Comparison of ENCODE assay signal across 17 mouse cellular contexts in the genomic region with DNA sequence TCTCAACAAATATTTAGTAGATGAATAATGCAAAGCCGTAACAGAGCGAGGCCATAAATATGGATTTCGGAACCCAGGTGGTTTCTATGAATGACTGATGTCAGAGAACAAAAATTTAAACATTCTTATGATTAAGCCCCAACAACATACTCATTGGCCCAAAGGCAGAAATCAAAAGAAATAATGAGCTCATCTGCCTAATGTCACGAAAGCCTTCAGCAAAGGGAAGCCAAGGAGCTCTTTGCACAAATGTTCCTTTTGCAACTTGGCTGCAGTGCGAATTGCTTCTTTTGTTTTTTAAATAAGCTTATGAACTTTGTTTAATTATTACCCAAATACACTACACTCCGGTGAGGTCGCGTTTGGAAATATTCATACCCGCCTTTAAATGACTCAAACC.
"Had no signal": no experiment of that assay in that cellular context is flagged by ENCODE, and none has a peak within 500 bp of the region (broad histone marks: within the 10 kb centered on the region; RNA-seq: fewer than 3 reads in every experiment).

No protein-coding gene starts in this region.

- H3K4me2 ChIP-seq: liver, embryonic 13.5 days; midbrain, embryonic 11.5 days had no signal

- H3K9ac ChIP-seq: liver, embryonic 13.5 days had no signal

- H3K4me1 ChIP-seq: liver, embryonic 13.5 days had no signal

- DNase-seq: kidney, postnatal 10 days; kidney, postnatal 36 days; layer of hippocampus, postnatal 36 days; liver, embryonic 13.5 days; lung, adult 2 months; lung, postnatal 14 days; lung, postnatal 4 days; midbrain, embryonic 14.5 days; right cerebral cortex, adult 18-20 months; right cerebral cortex, postnatal 14 days; right cerebral cortex, postnatal 4 days; thymus, adult 2 months; thymus, postnatal 14 days; thymus, postnatal 4 days had no signal

- H3K27ac ChIP-seq: left cerebral cortex, adult 2 months; liver, embryonic 13.5 days; stomach, postnatal 0 days had no signal

- H3K9me3 ChIP-seq: liver, embryonic 13.5 days had no signal

- H3K4me3 ChIP-seq: liver, embryonic 13.5 days had no signal

- H3K36me3 ChIP-seq: liver, embryonic 13.5 days had no signal

- H3K27me3 ChIP-seq: liver, embryonic 13.5 days had no signal
